Mouse (Mus musculus): ENCODE measurements around the gene Prdm11. TPM values are rescaled to one million over a fixed set of nuclear protein-coding genes. Genes with fewer than 3 reads are reported as not detected.
A peak's percentile ranks its signal among the peaks of the same experiment; 100 is the strongest.

Prdm11 gene
- polyA plus RNA-seq, 1 experiment from 2014 or later, result 2.3 TPM

GRCm38 (mm10) chr2:92920709-92921108, 125.3 kb downstream of the Prdm11 start:
- Histone ChIP-seq H3K36me3 (ENCODE audit: control insufficient read depth, insufficient read depth, low read length) (no peaks in the 10 kb centered on the region; the same call in 1 of the 2 replicates), H3K9me3 (ENCODE audit: control insufficient read depth, low read length) (no peaks in the 10 kb centered on the region), H3K27me3 (replicated peaks; ENCODE audit: control insufficient read depth, insufficient read depth, low read length) (no peaks in the 10 kb centered on the region), H3K4me1 (ENCODE audit: control insufficient read depth, insufficient read depth, low read depth, low read length) (peaks cover 36% of the 10 kb centered on the region), H3K27ac (ENCODE audit: low read depth, low read length) (no peak overlapping the region; the same call in 1 of the 2 replicates), H3K4me2 (ENCODE audit: low read length) (no peak overlapping the region), H3K4me3 (ENCODE audit: low read length) (no peak overlapping the region), H3K9ac (ENCODE audit: low read depth, low read length) (no peak overlapping the region)
- 31% methylated on average over 4 of the region's 4 CpGs for WGBS
- ATAC-seq, result peak; percentile 72

DNA sequence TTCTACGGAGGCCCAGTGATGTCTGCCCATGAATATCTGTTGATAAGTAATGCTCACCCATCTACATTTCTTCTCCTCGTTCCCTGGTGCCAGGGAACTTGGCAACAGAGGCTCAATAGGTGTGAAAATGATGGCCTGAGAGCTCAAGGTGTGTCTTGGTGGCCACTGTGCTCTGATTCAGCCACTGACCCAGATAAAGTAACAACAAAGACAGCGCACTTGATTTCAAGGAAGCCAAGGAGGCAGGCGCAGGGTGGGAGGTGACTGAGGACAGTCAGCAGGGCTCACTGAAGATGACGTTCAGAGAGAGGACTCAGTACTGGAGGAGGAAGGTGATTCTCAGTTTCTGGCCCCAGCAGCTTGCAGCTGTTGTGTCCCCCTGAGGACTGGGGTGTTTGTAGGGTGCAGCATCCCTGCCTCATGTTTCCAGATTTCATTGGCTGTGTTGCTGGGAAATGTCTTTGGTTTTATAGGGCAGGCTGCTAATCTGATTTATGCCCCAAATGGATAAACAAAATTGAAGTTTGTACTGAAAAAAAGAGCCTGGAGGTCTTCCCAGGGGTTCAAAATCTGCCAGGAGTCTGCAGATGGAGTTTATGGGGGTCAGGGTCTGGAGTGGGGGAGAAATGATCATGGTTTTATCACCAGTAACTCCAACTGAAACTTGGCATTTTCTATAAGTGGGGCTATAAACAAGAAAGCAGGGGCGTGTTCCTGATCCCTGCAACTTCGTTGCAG, 128.4 kb downstream of the Prdm11 start:
- Histone ChIP-seq H3K27ac (ENCODE audit: low read depth, low read length) (no peak overlapping the region), H3K27me3 (replicated peaks; ENCODE audit: control insufficient read depth, insufficient read depth, low read length) (no peaks in the 10 kb centered on the region), H3K36me3 (ENCODE audit: control insufficient read depth, insufficient read depth, low read length) (no peaks in the 10 kb centered on the region), H3K9me3 (ENCODE audit: control insufficient read depth, low read length) (no peaks in the 10 kb centered on the region), H3K4me1 (ENCODE audit: control insufficient read depth, insufficient read depth, low read depth, low read length) (peaks cover 48% of the 10 kb centered on the region), H3K4me3 (ENCODE audit: low read length) (0 out of 2 replicates have a peak overlapping the region, but pooled peaks have one; percentile 1), H3K4me2 (ENCODE audit: low read length) (peak overlapping the region; percentile 82), H3K9ac (ENCODE audit: low read depth, low read length) (peak overlapping the region; percentile 10; the same call in 1 of the 2 replicates)
- ATAC-seq, result no peak
- WGBS, result 47% methylated on average over 7 of the region's 7 CpGs

DNA sequence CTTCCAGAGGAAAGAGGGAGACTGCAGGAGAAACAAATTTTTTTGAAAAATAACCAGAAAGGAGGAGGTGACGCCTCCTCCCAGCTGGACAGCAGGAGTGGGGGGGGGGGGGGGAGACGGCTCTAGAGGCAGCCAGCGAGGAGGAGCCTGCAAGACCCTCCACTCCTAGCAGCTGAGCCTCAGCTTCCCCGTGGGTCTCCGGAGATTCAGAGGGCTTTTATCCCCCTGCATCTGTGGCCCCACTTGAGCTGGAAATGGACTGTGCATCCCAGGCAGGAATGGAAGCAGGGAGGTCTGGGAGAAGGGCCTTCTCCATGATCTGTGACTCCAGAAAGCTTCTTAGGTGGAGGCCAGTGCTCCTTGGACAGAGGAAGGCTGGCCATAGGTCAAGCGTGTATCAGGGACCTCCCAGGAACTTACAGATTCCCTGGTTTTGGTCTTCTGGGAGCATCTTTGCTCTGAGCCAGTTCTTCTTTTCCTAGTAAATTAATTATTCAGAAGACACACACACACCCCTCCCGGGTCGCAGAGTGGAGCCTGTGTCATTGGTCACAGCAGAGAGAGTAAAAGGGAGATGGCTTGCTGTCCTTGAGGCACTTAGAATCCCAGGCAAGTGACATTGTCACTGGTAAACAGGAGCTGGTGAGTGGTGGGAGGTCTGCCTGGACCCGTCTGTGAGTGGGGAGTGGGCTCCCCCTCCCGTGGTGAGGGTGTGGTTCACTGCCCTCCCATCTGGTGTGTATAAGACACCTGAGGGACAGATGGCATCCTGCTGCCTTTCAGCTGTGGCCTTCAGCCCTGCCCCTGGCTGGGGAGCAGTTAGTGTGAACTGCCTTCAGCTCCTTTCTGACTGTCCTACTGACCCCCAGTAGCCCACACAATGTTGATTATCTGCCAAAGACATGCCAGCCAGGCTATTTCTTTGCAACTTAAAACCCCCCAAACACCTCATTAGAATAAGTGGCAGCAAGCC, 130.0 kb downstream of the Prdm11 start:
- peak; percentile 28; the same call in 1 of the 2 replicates for ATAC-seq
- peak overlapping the region; percentile 56 for H3K4me3 ChIP-seq (ENCODE audit: low read length)
- WGBS, result 6% methylated on average over 8 of the region's 10 CpGs
- H3K4me1 ChIP-seq (ENCODE audit: control insufficient read depth, insufficient read depth, low read depth, low read length), result peaks cover 47% of the 10 kb centered on the region
- peak overlapping the region; percentile 74 for H3K9ac ChIP-seq (ENCODE audit: low read depth, low read length)
- no peaks in the 10 kb centered on the region for H3K9me3 ChIP-seq (ENCODE audit: control insufficient read depth, low read length)
- peak overlapping the region; percentile 66 for H3K27ac ChIP-seq (ENCODE audit: low read depth, low read length)
- no peaks in the 10 kb centered on the region for H3K36me3 ChIP-seq (ENCODE audit: control insufficient read depth, insufficient read depth, low read length)
- peak overlapping the region; percentile 82 for H3K4me2 ChIP-seq (ENCODE audit: low read length)
- H3K27me3 ChIP-seq (replicated peaks; ENCODE audit: control insufficient read depth, insufficient read depth, low read length), result no peaks in the 10 kb centered on the region

Other genes starting within 250 kb of the Prdm11 start
- 61.7 and 66.6 TPM in 2 replicates for gene Syt13, start 131.1 kb downstream of the Prdm11 start, polyA plus RNA-seq (2015; fragmentation: Nextera tagmentation; extraction: Ambion mirVana)
- 74.7 and 123 TPM in 2 replicates for gene Trp53i11, start 141.4 kb upstream of the Prdm11 start, polyA plus RNA-seq (2015; fragmentation: Nextera tagmentation; extraction: Ambion mirVana)